18 mouse cellular contexts compared by ENCODE assay signal in genomic region chr10:68625329-68625728, GRCm38 (mm10).
DNase-seq lines count a peak whose midpoint lies in the region; ATAC-seq and TF ChIP-seq lines count a peak whose summit lies in the region.
"Had no signal": no experiment of that assay in that cellular context is flagged by ENCODE, and none has a peak within 500 bp of the region (broad histone marks: within the 10 kb centered on the region; RNA-seq: fewer than 3 reads in every experiment).

No protein-coding gene starts in this region.

- no peaks in the 10 kb centered on the region for H3K4me1 ChIP-seq in kidney, embryonic 15.5 days
- peaks cover 9% of the 10 kb centered on the region; the same call in 1 of the 2 replicates for H3K4me1 ChIP-seq in embryonic facial prominence, embryonic 10.5 days
- H3K4me1 ChIP-seq in lung, embryonic 14.5 days (ENCODE audit: insufficient read depth) = no peaks in the 10 kb centered on the region; the same call in 1 of the 2 replicates
- H3K4me1 ChIP-seq: embryonic facial prominence, embryonic 15.5 days; heart, embryonic 10.5 days; liver, embryonic 15.5 days; megakaryocyte, embryonic 14.5 days; midbrain, embryonic 15.5 days had no signal

- H3K4me3 ChIP-seq in kidney, embryonic 15.5 days (replicated peaks) = no peak overlapping the region
- H3K4me3 ChIP-seq in embryonic facial prominence, embryonic 10.5 days = no peak overlapping the region
- no peak overlapping the region for H3K4me3 ChIP-seq in lung, embryonic 14.5 days (ENCODE audit: low read depth, low read length)
- H3K4me3 ChIP-seq: embryonic facial prominence, embryonic 15.5 days; heart, embryonic 10.5 days; liver, embryonic 15.5 days; megakaryocyte, embryonic 14.5 days; midbrain, embryonic 15.5 days had no signal

- H3K9ac ChIP-seq in kidney, embryonic 15.5 days = no peak overlapping the region
- H3K9ac ChIP-seq in lung, embryonic 14.5 days = no peak overlapping the region
- H3K9ac ChIP-seq: embryonic facial prominence, embryonic 15.5 days; forebrain, postnatal 0 days; liver, embryonic 15.5 days; midbrain, embryonic 15.5 days had no signal

- no peak overlapping the region for H3K4me2 ChIP-seq in kidney, embryonic 15.5 days
- no peak overlapping the region for H3K4me2 ChIP-seq in lung, embryonic 14.5 days
- H3K4me2 ChIP-seq: embryonic facial prominence, embryonic 15.5 days; liver, embryonic 15.5 days; midbrain, embryonic 15.5 days had no signal

- TF ChIP-seq CTCF in lung, embryonic 14.5 days (IDR thresholded peaks at IDR 0.05; ENCODE audit: low read depth) = no peak

- DNase-seq in kidney, adult 11 months = peak; percentile 16
- no peak for DNase-seq in embryonic facial prominence, embryonic 10.5 days (ENCODE audit: low spot score)
- peak; percentile 70 for DNase-seq in lung, embryonic 14.5 days
- DNase-seq in lung, postnatal 36 days = peak; percentile 69
- DNase-seq in thymus, postnatal 4 days = no peak
- DNase-seq in right cerebral cortex, postnatal 36 days (ENCODE audit: low spot score in 2 of 2) = no peak
- DNase-seq in layer of hippocampus, postnatal 36 days = no peak
- DNase-seq: cerebellum, adult 18-20 months; forebrain, postnatal 0 days; right cerebral cortex, postnatal 4 days had no signal

- H3K27me3 ChIP-seq in kidney, embryonic 15.5 days = no peaks in the 10 kb centered on the region
- no peaks in the 10 kb centered on the region for H3K27me3 ChIP-seq in embryonic facial prominence, embryonic 10.5 days (replicated peaks; ENCODE audit: low read depth, poor library complexity, severe bottlenecking)
- no peaks in the 10 kb centered on the region for H3K27me3 ChIP-seq in lung, embryonic 14.5 days (ENCODE audit: insufficient read depth, low read length)
- H3K27me3 ChIP-seq: embryonic facial prominence, embryonic 15.5 days; liver, embryonic 15.5 days; megakaryocyte, embryonic 14.5 days; midbrain, embryonic 15.5 days had no signal

- no peak for ATAC-seq in kidney, embryonic 15.5 days (replicated peaks; ENCODE audit: low FRiP score)
- ATAC-seq in lung, embryonic 14.5 days (ENCODE audit: insufficient read depth) = peak; percentile 77
- ATAC-seq: forebrain, postnatal 0 days; midbrain, embryonic 15.5 days had no signal

- no peaks in the 10 kb centered on the region for H3K36me3 ChIP-seq in kidney, embryonic 15.5 days
- no peaks in the 10 kb centered on the region for H3K36me3 ChIP-seq in embryonic facial prominence, embryonic 10.5 days (replicated peaks)
- H3K36me3 ChIP-seq in lung, embryonic 14.5 days (ENCODE audit: insufficient read depth) = no peaks in the 10 kb centered on the region
- H3K36me3 ChIP-seq: embryonic facial prominence, embryonic 15.5 days; heart, embryonic 10.5 days; liver, embryonic 15.5 days; midbrain, embryonic 15.5 days had no signal

- 36% methylated on average over 5 of the region's 5 CpGs for WGBS in kidney, embryonic 15.5 days
- WGBS in embryonic facial prominence, embryonic 10.5 days = 76% methylated on average over 5 of the region's 5 CpGs
- 16% methylated on average over 5 of the region's 5 CpGs for WGBS in lung, embryonic 14.5 days

- no peaks in the 10 kb centered on the region for H3K9me3 ChIP-seq in kidney, embryonic 15.5 days (replicated peaks)
- no peaks in the 10 kb centered on the region for H3K9me3 ChIP-seq in embryonic facial prominence, embryonic 10.5 days
- H3K9me3 ChIP-seq in lung, embryonic 14.5 days (ENCODE audit: low read depth, low read length) = no peaks in the 10 kb centered on the region
- H3K9me3 ChIP-seq: embryonic facial prominence, embryonic 15.5 days; heart, embryonic 10.5 days; liver, embryonic 15.5 days; megakaryocyte, embryonic 14.5 days; midbrain, embryonic 15.5 days had no signal

- no peak overlapping the region for H3K27ac ChIP-seq in kidney, embryonic 15.5 days
- H3K27ac ChIP-seq in embryonic facial prominence, embryonic 10.5 days (replicated peaks) = 0 out of 2 replicates have a peak overlapping the region, but pooled peaks have one; percentile 32
- H3K27ac ChIP-seq in lung, embryonic 14.5 days (ENCODE audit: low read depth) = no peak overlapping the region
- H3K27ac ChIP-seq: embryonic facial prominence, embryonic 15.5 days; heart, embryonic 10.5 days; kidney, postnatal 0 days; liver, embryonic 15.5 days; midbrain, embryonic 15.5 days; stomach, postnatal 0 days had no signal

Comparison
In these comparisons a context has a peak if more than half of its experiments do, and no peak if none do; other contexts are left out.
1. DNase-seq: peak in kidney, adult 11 months (single experiment), lung, embryonic 14.5 days (single experiment) and lung, postnatal 36 days (single experiment); none in embryonic facial prominence, embryonic 10.5 days (single experiment), thymus, postnatal 4 days (single experiment), right cerebral cortex, postnatal 36 days (0 of 2) and layer of hippocampus, postnatal 36 days (0 of 2).